Mouse (Mus musculus): Measurements from ENCODE around the gene Dnajc2. TPM values are rescaled to one million over a fixed set of nuclear protein-coding genes. Genes with fewer than 3 reads are reported as not detected.

The Dnajc2 gene
- polyA plus RNA-seq, 1 experiment from 2014 or later = 56.8 TPM

DNA sequence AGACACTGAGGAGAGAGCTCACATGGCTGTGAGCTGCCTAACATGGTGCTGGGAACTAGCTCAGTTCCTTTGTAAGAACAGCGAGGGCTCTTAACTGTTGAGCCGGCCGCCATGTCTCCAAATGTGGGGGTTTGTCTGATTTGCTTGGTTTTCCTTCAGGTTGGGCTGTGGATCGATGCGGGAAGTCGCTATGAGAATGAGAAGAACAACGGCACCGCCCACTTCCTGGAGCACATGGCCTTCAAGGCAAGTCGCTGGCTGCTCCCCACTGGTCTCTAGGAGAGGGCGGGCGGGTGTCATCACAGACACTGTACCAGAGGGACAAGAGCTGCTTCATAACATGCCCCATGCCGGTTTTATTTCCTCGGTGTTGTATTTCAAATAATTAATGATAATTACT lies 45.2 kb downstream of the Dnajc2 start:
- Histone ChIP-seq H3K9ac (no peak overlapping the region), H3K4me2 (no peak overlapping the region), H3K9me3 (replicated peaks) (no peaks in the 10 kb centered on the region), H3K36me3 (peaks cover 55% of the 10 kb centered on the region), H3K4me1 (replicated peaks) (peaks cover 17% of the 10 kb centered on the region), H3K27ac (no peak overlapping the region), H3K4me3 (replicated peaks) (no peak overlapping the region), H3K27me3 (no peaks in the 10 kb centered on the region)
- 78% methylated on average over 13 of the region's 13 CpGs for WGBS (ENCODE audit: insufficient replicate concordance)
- ATAC-seq (ENCODE audit: low read depth) (no peak), DNase-seq (no peak)

DNA sequence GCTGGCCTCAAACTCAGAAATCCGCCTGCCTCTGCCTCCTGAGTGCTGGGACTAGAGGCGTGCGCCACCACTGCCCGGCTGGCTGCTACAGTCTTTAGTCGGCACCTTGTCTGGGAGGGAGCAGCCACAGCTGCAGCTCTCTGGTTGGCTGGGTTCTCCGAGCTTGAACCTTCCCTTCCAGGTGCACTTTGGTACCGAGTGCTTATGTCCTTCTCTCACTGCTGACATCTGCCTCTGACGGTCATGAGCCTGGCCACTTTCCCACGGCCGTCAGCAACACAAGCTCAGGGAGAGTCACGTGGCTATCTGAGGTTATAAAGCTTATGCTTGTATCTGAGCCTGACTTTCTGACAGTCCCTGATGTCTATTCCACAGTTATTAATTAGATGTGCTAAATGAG lies 45.9 kb downstream of the Dnajc2 start:
- no peaks in the 10 kb centered on the region for H3K27me3 ChIP-seq
- no peak overlapping the region for H3K9ac ChIP-seq
- ATAC-seq (ENCODE audit: low read depth) (no peak), DNase-seq (no peak)
- H3K4me2 ChIP-seq = no peak overlapping the region
- no peak overlapping the region for H3K27ac ChIP-seq
- WGBS (ENCODE audit: insufficient replicate concordance) = 87% methylated on average over 11 of the region's 11 CpGs
- peaks cover 47% of the 10 kb centered on the region for H3K36me3 ChIP-seq
- H3K9me3 ChIP-seq (replicated peaks) = no peaks in the 10 kb centered on the region
- H3K4me3 ChIP-seq (replicated peaks) = no peak overlapping the region
- H3K4me1 ChIP-seq (replicated peaks) = peaks cover 18% of the 10 kb centered on the region

DNA sequence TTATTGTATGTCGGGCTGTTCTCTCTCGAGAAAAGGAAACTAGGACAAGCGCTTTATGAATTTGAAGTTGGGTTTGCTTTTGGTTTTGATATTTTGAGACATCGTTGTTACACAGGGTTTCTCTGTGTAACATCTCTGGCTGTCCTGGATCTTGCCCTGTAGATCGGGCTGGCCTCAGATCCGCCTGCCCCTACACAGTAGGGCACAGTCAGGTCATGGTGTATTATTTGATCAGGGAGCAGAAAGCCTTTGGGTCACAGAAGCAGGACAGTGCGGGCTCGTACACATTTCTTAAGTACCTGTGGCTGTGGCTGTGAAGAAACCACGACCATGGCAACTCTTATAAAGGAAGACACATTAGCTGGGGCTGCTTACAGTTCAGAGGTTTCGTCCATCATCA lies 47.4 kb downstream of the Dnajc2 start:
- peaks cover 33% of the 10 kb centered on the region for H3K36me3 ChIP-seq
- peaks cover 18% of the 10 kb centered on the region for H3K4me1 ChIP-seq (replicated peaks)
- no peak for DNase-seq
- peak; percentile 38; the same call in 1 of the 2 replicates for ATAC-seq (ENCODE audit: low read depth)
- peak overlapping the region; percentile 88 for H3K4me2 ChIP-seq
- peak overlapping the region; percentile 89 for H3K4me3 ChIP-seq (replicated peaks)
- 20% methylated on average over 10 of the region's 10 CpGs for WGBS (ENCODE audit: insufficient replicate concordance)
- peak overlapping the region; percentile 86 for H3K9ac ChIP-seq
- H3K27me3 ChIP-seq = no peaks in the 10 kb centered on the region
- H3K9me3 ChIP-seq (replicated peaks) = no peaks in the 10 kb centered on the region
- no peak overlapping the region for H3K27ac ChIP-seq

DNA sequence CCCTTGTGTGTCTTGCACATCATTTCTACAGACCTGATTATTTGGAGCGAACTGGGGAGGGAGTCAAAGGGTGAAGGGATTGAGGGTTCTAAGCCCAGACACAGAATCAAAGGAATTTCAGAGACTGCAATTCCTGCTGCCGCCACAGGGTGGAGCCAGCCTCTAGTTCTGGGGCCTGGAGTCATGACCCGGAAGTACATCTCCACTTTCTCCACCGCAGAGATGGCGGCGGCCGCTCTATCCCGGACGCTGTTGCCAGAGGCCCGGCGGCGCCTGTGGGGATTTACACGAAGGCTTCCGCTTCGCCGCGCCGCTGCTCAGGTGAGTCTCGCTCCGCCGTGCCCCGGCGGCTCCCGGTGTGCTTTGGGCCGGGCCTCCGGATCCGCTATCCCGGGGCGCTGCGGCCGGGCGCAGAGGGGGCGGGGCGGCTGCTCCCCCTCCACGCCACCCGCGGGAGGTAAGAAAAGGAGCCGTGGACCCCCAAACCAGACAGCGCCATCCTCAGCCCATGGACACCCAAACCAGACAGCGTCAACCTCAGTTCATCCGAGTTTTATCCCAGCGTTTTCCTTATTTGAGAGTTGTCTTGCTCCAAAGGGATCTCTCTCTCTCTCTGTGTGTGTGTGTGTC lies 48.0 kb downstream of the Dnajc2 start, which contains the start of gene Pmpcb:
TSS of gene Pmpcb (plus strand) at position 186 of the 630 bp plus-strand sequence.
- Histone ChIP-seq H3K27me3 (no peaks in the 10 kb centered on the region), H3K9me3 (replicated peaks) (no peaks in the 10 kb centered on the region), H3K4me1 (replicated peaks) (peaks cover 18% of the 10 kb centered on the region), H3K9ac (peak within 1 kb of the TSS; percentile 86), H3K4me2 (peak within 1 kb of the TSS; percentile 88), H3K27ac (peak within 1 kb of the TSS; percentile 72), H3K4me3 (replicated peaks) (peak within 1 kb of the TSS; percentile 89), H3K36me3 (peaks cover 28% of the 10 kb centered on the region)
- WGBS (ENCODE audit: insufficient replicate concordance) = under 1% methylated on average over 42 of the region's 42 CpGs
- DNase-seq (peak; percentile 76), ATAC-seq (ENCODE audit: low read depth) (peak; percentile 83)

- DNase-seq (no peak), ATAC-seq (ENCODE audit: low read depth) (no peak)
- Histone ChIP-seq H3K9ac (no peak overlapping the region), H3K27ac (no peak overlapping the region), H3K36me3 (peaks cover 18% of the 10 kb centered on the region), H3K9me3 (replicated peaks) (no peaks in the 10 kb centered on the region), H3K4me1 (replicated peaks) (peaks cover 18% of the 10 kb centered on the region), H3K4me3 (replicated peaks) (no peak overlapping the region), H3K27me3 (no peaks in the 10 kb centered on the region), H3K4me2 (no peak overlapping the region; the same call in 1 of the 2 replicates)
- WGBS (ENCODE audit: insufficient replicate concordance) = 67% methylated on average over 11 of the region's 11 CpGs
Measured at GRCm38 (mm10) chr5:21736046-21736445, 49.0 kb downstream of the Dnajc2 start.

- Histone ChIP-seq H3K9me3 (replicated peaks) (no peaks in the 10 kb centered on the region), H3K27ac (no peak overlapping the region), H3K4me3 (replicated peaks) (peak overlapping the region; percentile 49), H3K9ac (peak overlapping the region; percentile 31; the same call in 1 of the 2 replicates), H3K4me2 (peak overlapping the region; percentile 49), H3K4me1 (replicated peaks) (peaks cover 18% of the 10 kb centered on the region), H3K36me3 (peaks cover 16% of the 10 kb centered on the region), H3K27me3 (no peaks in the 10 kb centered on the region)
- ATAC-seq (ENCODE audit: low read depth) (peak; percentile 63), DNase-seq (peak; percentile 75)
- WGBS (ENCODE audit: insufficient replicate concordance) = 16% methylated on average over 10 of the region's 10 CpGs
Measured at GRCm38 (mm10) chr5:21735584-21735983, 49.5 kb downstream of the Dnajc2 start.

GRCm38 (mm10) chr5:21735100-21735499 lies 50.0 kb downstream of the Dnajc2 start:
- Histone ChIP-seq H3K36me3 (peaks cover 13% of the 10 kb centered on the region), H3K27me3 (no peaks in the 10 kb centered on the region), H3K9me3 (replicated peaks) (no peaks in the 10 kb centered on the region), H3K27ac (no peak overlapping the region), H3K4me2 (peak overlapping the region; percentile 49), H3K9ac (peak overlapping the region; percentile 31; the same call in 1 of the 2 replicates), H3K4me3 (replicated peaks) (peak overlapping the region; percentile 49), H3K4me1 (replicated peaks) (peaks cover 18% of the 10 kb centered on the region)
- no peak for DNase-seq
- ATAC-seq (ENCODE audit: low read depth) = no peak
- WGBS (ENCODE audit: insufficient replicate concordance) = 70% methylated on average over 20 of the region's 20 CpGs

GRCm38 (mm10) chr5:21732930-21733329 lies 52.1 kb downstream of the Dnajc2 start:
- DNase-seq (no peak), ATAC-seq (ENCODE audit: low read depth) (no peak)
- no peaks in the 10 kb centered on the region for H3K36me3 ChIP-seq
- 63% methylated on average over 8 of the region's 8 CpGs for WGBS (ENCODE audit: insufficient replicate concordance)
- no peak overlapping the region for H3K4me2 ChIP-seq
- no peak overlapping the region for H3K27ac ChIP-seq
- H3K27me3 ChIP-seq = no peaks in the 10 kb centered on the region
- peaks cover 12% of the 10 kb centered on the region for H3K4me1 ChIP-seq (replicated peaks)
- H3K9me3 ChIP-seq (replicated peaks) = no peaks in the 10 kb centered on the region
- no peak overlapping the region for H3K9ac ChIP-seq
- H3K4me3 ChIP-seq (replicated peaks) = no peak overlapping the region

GRCm38 (mm10) chr5:21732177-21732911 lies 52.7 kb downstream of the Dnajc2 start:
- H3K4me1 ChIP-seq (replicated peaks) = peaks cover 6% of the 10 kb centered on the region
- 75% methylated on average over 3 of the region's 3 CpGs for WGBS (ENCODE audit: insufficient replicate concordance)
- H3K36me3 ChIP-seq = no peaks in the 10 kb centered on the region
- H3K27ac ChIP-seq = no peak overlapping the region
- H3K27me3 ChIP-seq = no peaks in the 10 kb centered on the region
- no peak overlapping the region for H3K4me3 ChIP-seq (replicated peaks)
- H3K9ac ChIP-seq = no peak overlapping the region
- ATAC-seq (ENCODE audit: low read depth) = no peak
- no peaks in the 10 kb centered on the region for H3K9me3 ChIP-seq (replicated peaks)
- no peak overlapping the region for H3K4me2 ChIP-seq
- DNase-seq = no peak

GRCm38 (mm10) chr5:21729107-21729506 lies 55.9 kb downstream of the Dnajc2 start:
- H3K36me3 ChIP-seq = no peaks in the 10 kb centered on the region
- H3K9ac ChIP-seq = no peak overlapping the region
- H3K27me3 ChIP-seq = no peaks in the 10 kb centered on the region
- H3K4me2 ChIP-seq = no peak overlapping the region
- H3K27ac ChIP-seq = no peak overlapping the region
- WGBS (ENCODE audit: insufficient replicate concordance) = 48% methylated on average over 5 of the region's 5 CpGs
- no peak for ATAC-seq (ENCODE audit: low read depth)
- no peak for DNase-seq
- no peaks in the 10 kb centered on the region for H3K4me1 ChIP-seq (replicated peaks)
- no peak overlapping the region for H3K4me3 ChIP-seq (replicated peaks)
- H3K9me3 ChIP-seq (replicated peaks) = no peaks in the 10 kb centered on the region

DNA sequence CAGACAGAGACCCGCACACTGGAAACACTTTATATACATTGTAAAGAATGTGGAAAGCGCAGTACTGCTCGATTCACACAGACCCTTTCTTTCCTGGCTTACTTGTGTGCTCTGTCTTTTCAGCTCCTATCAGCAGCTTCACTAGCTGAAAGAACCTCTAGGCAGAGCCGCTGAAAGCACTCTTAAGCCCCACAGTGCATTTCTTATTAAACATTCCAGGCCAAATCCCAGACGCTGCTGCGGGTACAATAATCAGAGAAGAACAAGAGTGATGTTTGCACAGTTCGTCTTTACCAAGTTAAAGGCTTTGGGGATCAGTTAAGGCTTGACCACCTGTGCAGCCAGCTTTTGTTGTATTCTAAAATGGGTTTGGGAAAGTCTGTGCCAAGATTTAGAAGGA lies 60.2 kb downstream of the Dnajc2 start:
- ATAC-seq (ENCODE audit: low read depth) = no peak
- Histone ChIP-seq H3K9me3 (replicated peaks) (no peaks in the 10 kb centered on the region), H3K4me1 (replicated peaks) (no peaks in the 10 kb centered on the region), H3K9ac (no peak overlapping the region), H3K27me3 (no peaks in the 10 kb centered on the region), H3K27ac (no peak overlapping the region), H3K4me3 (replicated peaks) (no peak overlapping the region), H3K4me2 (no peak overlapping the region), H3K36me3 (no peaks in the 10 kb centered on the region)
- WGBS (ENCODE audit: insufficient replicate concordance) = 70% methylated on average over 7 of the region's 7 CpGs
- no peak for DNase-seq

Data from liver, embryonic 13.5 days (tissue).